Mouse (Mus musculus) neural tube, embryonic 12.5 days (tissue): ENCODE measurements around the gene Bbs2. TPM values are rescaled to one million over a fixed set of nuclear protein-coding genes. Genes with fewer than 3 reads are reported as not detected.

ENCODE experiments used
- ATAC-seq: fragments of 200-750 bp; cut with Nextera tagmentation; 2 replicates; pipeline ENCODE4 v1.8.0; 2017; ENCODE audit warnings: low read depth, mild to moderate bottlenecking, moderate TSS enrichment, moderate library complexity; ENCODE audit not compliant: low FRiP score
- H3K27ac ChIP-seq: fragments of 300-500 bp; sonication (generic); 2 replicates; pipeline ENCODE4 v1.5.1; 2016
- H3K27me3 ChIP-seq: fragments of 300-500 bp; sonication (generic); replicated peaks from 2 replicates; pipeline ENCODE4 v1.6.1; 2016; ENCODE audit warnings: mild to moderate bottlenecking
- H3K36me3 ChIP-seq: fragments of 300-500 bp; sonication (generic); 2 replicates; pipeline ENCODE4 v1.6.1; 2016; ENCODE audit warnings: mild to moderate bottlenecking
- H3K4me1 ChIP-seq: fragments of 300-500 bp; sonication (generic); 2 replicates; pipeline ENCODE4 v1.6.1; 2016
- H3K4me2 ChIP-seq: fragments of 300-500 bp; sonication (generic); replicated peaks from 2 replicates; pipeline ENCODE4 v1.6.1; 2016; ENCODE audit warnings: mild to moderate bottlenecking
- H3K4me3 ChIP-seq: fragments of 300-500 bp; sonication (generic); 2 replicates; pipeline ENCODE4 v1.5.1; 2016
- H3K9ac ChIP-seq: fragments of 300-500 bp; sonication (generic); 2 replicates; pipeline ENCODE4 v1.6.1; 2016; ENCODE audit warnings: mild to moderate bottlenecking
- H3K9me3 ChIP-seq: fragments of 300-500 bp; sonication (generic); 2 replicates; pipeline ENCODE4 v1.6.1; 2016; ENCODE audit warnings: mild to moderate bottlenecking
- WGBS: fragments of 180-500 bp; shearing (Covaris S2); methylation state at CpG from one replicate; pipeline ENCODE4 v1.1.7; 2016; 5-methylcytosine and 5-hydroxymethylcytosine counted together
- polyA plus RNA-seq: library from polyadenylated mRNA; unstranded; fragments of >200 nt; fragmentation: Nextera tagmentation; extraction: Ambion mirVana; gene quantifications from 2 replicates; pipeline ENCODE4 v1.2.1, GENCODE M21; 2016

The Bbs2 gene
- polyA plus RNA-seq, 1 experiment from 2014 or later: 25.3 TPM

DNA sequence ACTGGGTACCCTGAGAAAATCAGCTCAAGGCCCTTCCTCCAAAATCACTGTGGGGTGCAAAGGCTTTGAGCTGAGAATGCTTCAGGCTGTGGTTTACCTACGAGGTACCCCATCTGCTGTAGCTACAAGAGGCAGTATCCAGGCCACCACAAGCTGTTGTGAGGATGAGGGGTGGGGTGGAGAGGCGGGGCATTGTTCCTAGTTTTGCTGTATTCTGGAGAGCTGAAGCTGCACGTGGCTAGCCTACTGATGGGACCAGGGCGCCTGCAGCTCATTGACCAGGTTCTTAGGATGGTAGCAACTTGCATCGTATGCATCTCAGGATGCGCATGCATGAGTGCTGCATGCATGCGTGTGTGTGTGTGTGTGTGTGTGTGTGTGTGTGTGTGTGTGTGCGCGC, 22.9 kb upstream of the Bbs2 start:
- ATAC-seq: no peak
- Histone ChIP-seq H3K4me1 (peaks cover 24% of the 10 kb centered on the region), H3K9me3 (no peaks in the 10 kb centered on the region), H3K27me3 (0 out of 2 replicates have a peak, but pooled peaks cover 3% of the 10 kb centered on the region), H3K4me2 (no peak overlapping the region), H3K4me3 (no peak overlapping the region), H3K27ac (no peak overlapping the region), H3K36me3 (no peaks in the 10 kb centered on the region), H3K9ac (no peak overlapping the region)
- WGBS: 78% methylated on average over 9 of the region's 9 CpGs

- no peak overlapping the region for H3K4me3 ChIP-seq
Observed at GRCm38 (mm10) chr8:94118776-94119430, 20.2 kb upstream of the Bbs2 start.

DNA sequence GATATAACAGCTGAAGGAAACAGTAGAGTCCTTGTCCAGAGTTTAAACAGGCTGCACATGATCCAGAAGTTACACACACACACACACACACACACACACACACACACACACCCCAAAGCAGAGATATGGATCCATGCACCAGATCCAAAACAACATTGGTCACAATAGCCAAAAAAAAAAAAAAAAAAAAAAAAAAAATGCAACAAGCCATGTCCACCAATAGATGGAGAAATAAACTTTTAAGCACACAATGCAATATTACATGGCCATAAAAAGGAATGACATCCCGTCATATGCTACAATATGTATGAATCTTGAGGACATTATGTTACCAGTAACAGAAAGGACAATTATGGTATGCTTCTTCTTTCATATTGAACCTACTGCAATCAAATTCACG, 15.2 kb upstream of the Bbs2 start:
- Histone ChIP-seq H3K9ac (no peak overlapping the region), H3K4me3 (no peak overlapping the region), H3K27me3 (0 out of 2 replicates have a peak, but pooled peaks cover 3% of the 10 kb centered on the region), H3K4me2 (no peak overlapping the region), H3K27ac (no peak overlapping the region), H3K9me3 (no peaks in the 10 kb centered on the region), H3K36me3 (no peaks in the 10 kb centered on the region), H3K4me1 (peaks cover 5% of the 10 kb centered on the region; the same call in 1 of the 2 replicates)
- 77% methylated on average over 2 of the region's 2 CpGs for WGBS
- no peak for ATAC-seq

More at GRCm38 (mm10) chr8:94118776-94119430, 20.2 kb upstream of the Bbs2 start:
- Histone ChIP-seq H3K36me3 (no peaks in the 10 kb centered on the region), H3K27me3 (0 out of 2 replicates have a peak, but pooled peaks cover 3% of the 10 kb centered on the region), H3K4me2 (peak overlapping the region; percentile 38), H3K9ac (no peak overlapping the region), H3K4me1 (peaks cover 24% of the 10 kb centered on the region), H3K27ac (peak overlapping the region; percentile 72; the same call in 1 of the 2 replicates), H3K9me3 (no peaks in the 10 kb centered on the region)
- ATAC-seq: peak; percentile 95
- WGBS: under 1% methylated on average over 6 of the region's 6 CpGs

DNA sequence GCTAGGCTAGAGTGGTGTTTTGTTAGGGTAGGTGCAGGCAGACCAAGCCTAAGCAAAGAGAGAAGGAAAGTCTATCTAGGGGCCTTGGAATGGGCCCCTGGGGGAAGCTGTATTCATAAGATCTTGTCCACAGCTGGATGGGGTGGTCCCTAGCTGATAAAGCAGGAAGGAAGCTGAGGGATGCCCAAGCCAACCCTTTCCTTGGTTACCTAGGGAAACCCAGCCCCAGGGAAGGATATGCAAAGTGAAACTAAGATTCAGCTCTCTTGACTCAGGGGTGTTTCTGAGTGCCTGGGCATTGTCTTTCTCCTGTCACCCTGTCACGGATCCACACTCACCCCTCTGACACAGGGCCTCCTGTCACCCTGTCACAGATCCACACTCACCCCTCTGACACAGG, 14.7 kb upstream of the Bbs2 start:
- WGBS: 52% methylated on average over 1 of the region's 1 CpGs
- Histone ChIP-seq H3K9me3 (no peaks in the 10 kb centered on the region), H3K27ac (no peak overlapping the region), H3K27me3 (0 out of 2 replicates have a peak, but pooled peaks cover 3% of the 10 kb centered on the region), H3K4me1 (0 out of 2 replicates have a peak, but pooled peaks cover under 1% of the 10 kb centered on the region), H3K36me3 (no peaks in the 10 kb centered on the region), H3K4me3 (no peak overlapping the region), H3K4me2 (no peak overlapping the region), H3K9ac (no peak overlapping the region)
- ATAC-seq: no peak

GRCm38 (mm10) chr8:94110526-94111177, 11.9 kb upstream of the Bbs2 start:
- Histone ChIP-seq H3K36me3 (no peaks in the 10 kb centered on the region), H3K4me1 (no peaks in the 10 kb centered on the region), H3K9ac (no peak overlapping the region), H3K4me3 (no peak overlapping the region), H3K4me2 (no peak overlapping the region), H3K27ac (no peak overlapping the region), H3K9me3 (no peaks in the 10 kb centered on the region), H3K27me3 (no peaks in the 10 kb centered on the region)
- ATAC-seq: no peak
- WGBS: 77% methylated on average over 6 of the region's 6 CpGs

DNA sequence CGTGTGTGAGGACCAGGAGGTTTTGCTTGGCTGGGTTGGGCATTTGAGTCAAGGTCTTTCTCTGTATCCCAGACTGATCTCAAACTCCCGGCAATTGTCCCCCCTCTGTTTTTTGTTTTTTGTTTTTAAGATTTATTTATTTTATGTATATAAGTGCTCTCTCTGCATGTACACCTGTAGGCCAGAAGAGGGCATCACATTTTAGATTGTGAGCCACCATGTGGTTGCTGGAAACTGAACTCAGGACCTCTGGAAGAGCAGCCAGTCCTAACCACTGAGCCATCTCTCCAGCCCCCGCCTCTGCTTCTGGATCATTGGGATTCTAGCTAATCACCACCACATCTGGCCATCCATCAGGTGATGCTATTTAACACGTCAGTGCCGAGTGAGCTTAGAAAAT, 11.1 kb upstream of the Bbs2 start:
- 73% methylated on average over 5 of the region's 5 CpGs for WGBS
- H3K4me2 ChIP-seq: no peak overlapping the region
- ATAC-seq: no peak
- H3K27me3 ChIP-seq: no peaks in the 10 kb centered on the region
- H3K9me3 ChIP-seq: no peaks in the 10 kb centered on the region
- H3K4me3 ChIP-seq: no peak overlapping the region
- H3K9ac ChIP-seq: no peak overlapping the region
- H3K27ac ChIP-seq: no peak overlapping the region
- no peaks in the 10 kb centered on the region for H3K4me1 ChIP-seq
- H3K36me3 ChIP-seq: no peaks in the 10 kb centered on the region

GRCm38 (mm10) chr8:94109396-94109795, 10.7 kb upstream of the Bbs2 start:
- 72% methylated on average over 6 of the region's 6 CpGs for WGBS
- H3K9ac ChIP-seq: no peak overlapping the region

GRCm38 (mm10) chr8:94107871-94108270, 9.1 kb upstream of the Bbs2 start:
- Histone ChIP-seq H3K4me1 (no peaks in the 10 kb centered on the region), H3K4me3 (no peak overlapping the region), H3K36me3 (no peaks in the 10 kb centered on the region), H3K27me3 (no peaks in the 10 kb centered on the region), H3K27ac (no peak overlapping the region), H3K9ac (no peak overlapping the region), H3K9me3 (no peaks in the 10 kb centered on the region), H3K4me2 (no peak overlapping the region)
- ATAC-seq: no peak
- 83% methylated on average over 3 of the region's 3 CpGs for WGBS

More at GRCm38 (mm10) chr8:94109396-94109795, 10.7 kb upstream of the Bbs2 start:
- no peaks in the 10 kb centered on the region for H3K9me3 ChIP-seq
- ATAC-seq: no peak
- no peak overlapping the region for H3K4me3 ChIP-seq
- no peaks in the 10 kb centered on the region for H3K27me3 ChIP-seq
- no peak overlapping the region for H3K27ac ChIP-seq
- no peaks in the 10 kb centered on the region for H3K4me1 ChIP-seq
- no peak overlapping the region for H3K4me2 ChIP-seq
- H3K36me3 ChIP-seq: no peaks in the 10 kb centered on the region

DNA sequence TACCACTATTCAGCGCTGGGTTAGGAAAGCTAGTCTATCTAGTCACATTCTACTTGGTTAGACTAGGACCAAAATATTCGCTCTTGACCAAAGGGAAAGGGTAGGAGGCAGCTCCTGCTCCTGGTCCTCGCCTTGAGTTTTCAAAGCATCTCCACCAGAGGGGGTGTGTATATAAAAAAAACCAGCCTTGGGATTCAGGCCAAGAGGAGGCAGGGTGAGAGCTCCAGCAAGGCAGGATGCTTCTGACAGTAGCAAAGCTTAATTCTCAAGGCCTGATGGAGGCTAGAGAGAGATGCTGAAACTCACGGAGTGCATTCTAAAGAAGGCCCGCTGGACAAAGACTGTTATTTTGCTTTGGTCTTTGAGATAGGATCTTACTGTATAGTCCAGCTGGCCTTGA, 5.4 kb upstream of the Bbs2 start:
- Histone ChIP-seq H3K4me3 (no peak overlapping the region), H3K27me3 (no peaks in the 10 kb centered on the region), H3K4me1 (no peaks in the 10 kb centered on the region), H3K36me3 (no peaks in the 10 kb centered on the region), H3K27ac (no peak overlapping the region), H3K9ac (no peak overlapping the region), H3K9me3 (no peaks in the 10 kb centered on the region), H3K4me2 (no peak overlapping the region)
- no peak for ATAC-seq
- 58% methylated on average over 5 of the region's 5 CpGs for WGBS

DNA sequence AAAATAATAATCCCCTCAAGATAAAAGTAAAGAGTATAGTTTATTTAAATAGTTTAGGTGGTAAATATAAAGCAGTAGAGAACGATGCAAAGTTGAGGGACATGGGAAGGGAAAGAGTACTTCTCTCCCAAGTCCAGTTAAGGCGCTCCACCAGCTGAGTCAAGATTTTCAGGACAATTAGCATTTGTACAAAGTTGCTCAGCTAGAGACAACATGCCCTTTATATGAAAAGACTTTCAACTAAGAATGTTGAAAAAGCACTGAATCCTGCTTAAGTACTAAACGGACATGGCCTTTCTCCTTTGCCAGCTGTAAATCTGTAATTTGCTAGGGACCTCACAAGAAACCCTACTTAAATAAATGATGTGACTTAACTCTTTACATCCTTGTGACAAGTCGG, 268 bp upstream of the Bbs2 start:
- Histone ChIP-seq H3K27me3 (no peaks in the 10 kb centered on the region), H3K27ac (peak overlapping the region; percentile 93), H3K4me1 (peaks cover 6% of the 10 kb centered on the region; the same call in 1 of the 2 replicates), H3K36me3 (no peaks in the 10 kb centered on the region), H3K9ac (no peak overlapping the region), H3K4me2 (peak overlapping the region; percentile 61), H3K4me3 (peak overlapping the region; percentile 51; the same call in 1 of the 2 replicates), H3K9me3 (no peaks in the 10 kb centered on the region)
- ATAC-seq: no peak
- 28% methylated on average over 4 of the region's 4 CpGs for WGBS

- H3K4me2 ChIP-seq: no peak overlapping the region
- ATAC-seq: no peak
Observed at GRCm38 (mm10) chr8:94094281-94094680, 4.4 kb downstream of the Bbs2 start.

GRCm38 (mm10) chr8:94092848-94093247, 5.9 kb downstream of the Bbs2 start:
- Histone ChIP-seq H3K27ac (no peak overlapping the region), H3K27me3 (no peaks in the 10 kb centered on the region), H3K4me1 (peaks cover 6% of the 10 kb centered on the region; the same call in 1 of the 2 replicates), H3K4me3 (no peak overlapping the region), H3K36me3 (peaks cover 4% of the 10 kb centered on the region; the same call in 1 of the 2 replicates), H3K9me3 (no peaks in the 10 kb centered on the region), H3K9ac (no peak overlapping the region), H3K4me2 (no peak overlapping the region)
- no peak for ATAC-seq
- 82% methylated on average over 9 of the region's 9 CpGs for WGBS

More at GRCm38 (mm10) chr8:94094281-94094680, 4.4 kb downstream of the Bbs2 start:
- Histone ChIP-seq H3K27ac (no peak overlapping the region), H3K9me3 (no peaks in the 10 kb centered on the region), H3K4me3 (no peak overlapping the region), H3K36me3 (no peaks in the 10 kb centered on the region), H3K4me1 (peaks cover 6% of the 10 kb centered on the region; the same call in 1 of the 2 replicates), H3K27me3 (no peaks in the 10 kb centered on the region), H3K9ac (no peak overlapping the region)
- 85% methylated on average over 6 of the region's 6 CpGs for WGBS
